Mouse (Mus musculus) spleen, embryonic (tissue): Measurements from ENCODE around the gene Exosc6.
"Not testable (repeated sequence)": the region's sequence is repeated elsewhere in the genome, so short reads cannot be mapped to it uniquely, and the experiment has no call there.

Source experiments
- CTCF ChIA-PET: fragments of 350-600 bp; sonication (Branson Sonifier 250); formaldehyde crosslinking; loops from one replicate; lab custom pipeline; 2022; lab: Charles Lee

Gene Exosc6

DNA sequence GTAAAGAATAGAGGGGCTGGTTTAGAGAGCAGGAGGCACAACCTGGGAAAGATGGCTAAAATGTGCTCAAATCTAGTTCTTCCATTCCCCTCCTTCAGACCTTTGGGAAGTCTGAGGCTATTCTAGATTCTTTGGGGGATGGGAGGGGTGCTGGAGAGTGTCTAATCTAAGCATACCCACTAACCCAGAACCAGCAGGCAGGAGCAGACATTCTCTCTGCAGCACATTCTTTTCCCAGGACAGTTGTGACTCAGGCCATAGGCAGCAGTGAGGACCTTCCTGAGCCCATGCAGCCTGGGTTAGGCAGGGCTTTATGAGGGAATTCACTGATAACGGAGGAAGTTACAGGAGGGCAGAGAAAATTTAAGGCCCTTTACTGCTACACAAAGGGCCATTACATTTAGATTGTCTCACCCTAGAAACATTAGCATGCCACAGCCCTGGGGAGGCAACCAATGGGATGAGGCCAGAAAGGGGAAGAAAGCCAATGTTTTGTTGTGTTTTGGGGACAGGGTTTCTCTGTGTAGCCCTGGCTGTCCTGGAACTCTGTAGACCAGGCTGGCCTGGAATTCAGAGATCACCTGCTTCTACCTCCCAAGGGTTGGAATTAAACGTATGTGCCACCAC lies 2.9 kb downstream of the Exosc6 start:
- CTCF ChIA-PET = no interaction called here

GRCm38 (mm10) chr8:111061688-111062071 lies 5.5 kb downstream of the Exosc6 start:
- CTCF ChIA-PET = interaction anchor here (0.7 kb wide), 1 partner anchor 171 kb away, joined by 3 read pairs; no protein-coding TSS in a partner anchor

DNA sequence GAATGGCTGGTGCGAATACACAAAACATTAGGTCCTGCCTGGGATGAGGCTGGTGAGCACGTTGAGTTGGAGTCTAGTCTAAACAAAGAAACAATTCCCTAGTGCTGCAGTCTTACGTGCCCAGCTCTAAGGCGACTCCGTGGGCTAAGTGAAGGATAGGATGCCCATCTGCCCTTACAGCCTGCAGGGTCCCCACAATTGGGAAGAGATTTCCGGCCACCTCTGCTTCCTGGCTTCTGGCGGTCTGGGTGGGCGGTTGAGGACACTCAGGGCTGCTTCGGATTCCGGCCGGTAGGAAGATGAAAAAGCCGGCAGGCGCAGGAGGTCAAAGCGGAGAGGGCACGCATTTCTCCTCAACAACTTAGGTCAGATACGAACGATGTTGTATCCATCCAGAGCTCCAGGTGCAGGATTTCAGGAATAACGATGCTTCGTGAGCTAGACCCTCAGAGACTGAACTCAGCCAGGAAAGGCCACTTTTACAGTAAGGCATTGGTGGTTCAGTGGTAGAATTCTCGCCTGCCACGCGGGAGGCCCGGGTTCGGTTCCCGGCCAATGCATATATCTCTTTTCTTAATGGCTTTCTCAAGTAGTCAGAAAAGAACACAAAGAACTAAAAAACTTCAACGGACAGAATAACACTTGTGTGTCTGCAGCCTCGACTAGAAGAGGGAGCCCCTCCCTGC lies 6.1 kb downstream of the Exosc6 start:
- CTCF ChIA-PET = interaction anchor here (0.6 to 0.7 kb wide), 2 partner anchors 47 to 170 kb away, joined by 3 to 5 read pairs; no protein-coding TSS in a partner anchor

DNA sequence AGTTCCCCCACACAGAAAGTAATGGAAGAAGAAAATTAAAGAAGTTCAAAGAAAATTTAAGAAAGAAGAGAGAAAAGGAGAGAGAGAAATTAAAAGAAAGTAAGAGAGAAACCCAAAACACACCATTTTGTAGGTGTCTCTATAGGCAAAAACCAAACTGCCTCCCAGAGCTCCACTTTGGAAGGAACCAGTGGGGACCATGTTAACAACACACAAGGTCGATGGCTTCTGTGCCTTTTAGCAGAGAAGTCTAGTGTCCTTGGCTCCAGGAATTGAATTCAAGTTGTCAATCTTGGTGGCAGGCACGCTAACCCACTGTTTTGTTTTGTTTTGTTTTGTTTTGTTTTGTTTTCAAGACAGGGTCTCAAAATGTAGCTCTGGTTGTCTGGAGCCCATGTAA lies 6.8 kb downstream of the Exosc6 start:
- CTCF ChIA-PET = interaction anchor here (0.6 kb wide), 1 partner anchor 46 kb away, joined by 5 read pairs; no protein-coding TSS in a partner anchor

- CTCF ChIA-PET = no interaction called here
These were observed 10.2 kb downstream of the Exosc6 start for GRCm38 (mm10) chr8:111066308-111066707.

DNA sequence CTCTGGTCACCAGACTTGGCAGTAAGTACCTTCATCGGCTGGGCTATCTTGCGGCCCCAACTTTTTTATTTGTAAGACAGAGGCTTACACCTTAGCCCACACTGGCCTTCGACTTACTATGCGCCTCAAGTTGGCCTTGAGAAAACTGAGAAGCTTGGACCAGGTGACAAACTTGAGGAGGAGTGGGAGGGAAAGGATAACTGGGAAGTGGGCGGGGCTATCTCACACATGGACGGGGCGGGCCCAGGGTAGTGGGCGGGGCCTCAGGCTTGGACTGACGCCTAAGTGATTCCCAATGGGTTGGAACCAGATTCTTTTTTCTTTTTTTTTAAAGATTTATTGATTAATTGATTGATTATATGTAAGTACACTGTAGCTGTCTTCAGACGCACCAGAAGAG lies 11.3 kb downstream of the Exosc6 start:
- CTCF ChIA-PET = no interaction called here

DNA sequence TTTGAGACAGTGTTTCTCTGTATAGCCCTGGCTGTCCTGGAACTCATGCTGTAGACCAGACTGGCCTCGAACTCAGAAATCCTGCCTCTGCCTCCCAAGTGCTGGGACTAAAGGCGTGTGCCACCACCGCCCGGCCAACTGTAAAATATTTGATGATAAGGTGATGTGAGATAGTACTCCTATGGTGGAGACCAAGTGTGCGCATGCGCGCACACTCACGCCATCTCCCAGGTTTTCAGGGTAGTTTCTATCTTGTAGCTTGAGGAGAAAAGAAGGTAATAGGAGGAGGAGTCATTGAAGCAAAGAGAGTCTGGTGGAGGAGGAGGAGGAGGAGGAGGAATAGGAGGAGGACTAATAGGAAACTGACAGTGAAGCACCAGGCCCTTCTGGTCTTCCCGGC lies 12.5 kb downstream of the Exosc6 start:
- CTCF ChIA-PET = not testable (repeated sequence)

DNA sequence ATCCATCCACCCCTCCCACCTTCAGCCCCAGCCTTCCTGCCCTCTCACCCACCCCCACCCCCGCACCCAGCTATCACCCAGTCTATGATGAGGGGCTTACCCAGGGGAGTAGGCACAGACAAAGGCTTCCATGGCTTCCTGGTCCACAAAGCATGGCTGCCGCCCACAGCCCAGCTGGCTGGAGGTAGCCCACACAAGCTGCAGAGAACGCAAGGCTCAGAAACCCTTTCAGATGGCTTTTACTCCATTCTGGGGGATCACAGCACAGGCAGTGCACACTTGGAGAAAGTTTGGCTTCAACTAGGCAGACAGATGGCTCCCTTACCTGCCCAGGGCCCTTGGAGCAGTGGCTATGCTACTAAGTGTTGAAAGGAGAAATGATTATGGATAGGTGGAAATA lies 19.8 kb downstream of the Exosc6 start:
- CTCF ChIA-PET = interaction anchor here (1.0 kb wide), 1 partner anchor 338 kb away, joined by 3 read pairs; no protein-coding TSS in a partner anchor

- CTCF ChIA-PET = interaction anchor here (0.5 kb wide), 1 partner anchor 16 kb away, joined by 7 read pairs; no protein-coding TSS in a partner anchor
These were observed 23.3 kb downstream of the Exosc6 start for GRCm38 (mm10) chr8:111079461-111079860.

DNA sequence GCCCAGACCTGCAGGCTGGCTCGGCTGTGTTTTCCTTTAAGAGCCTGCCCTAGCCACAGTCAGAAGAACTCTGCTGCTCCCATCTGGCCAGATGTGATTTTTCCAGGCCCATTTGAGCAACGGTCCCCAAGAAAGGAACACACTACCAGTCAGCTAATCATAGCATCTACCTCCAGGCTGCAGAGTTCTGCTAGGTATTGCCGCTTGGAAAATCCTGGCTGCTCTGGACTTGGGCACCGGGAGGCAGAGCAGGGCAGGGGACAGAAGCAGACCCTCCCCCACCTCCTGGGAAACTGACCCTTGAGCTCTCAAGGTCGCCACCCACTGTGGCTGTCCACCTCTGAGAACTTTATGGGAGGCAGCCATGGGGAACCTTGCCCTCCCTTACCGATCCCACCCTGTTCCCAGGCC lies 23.7 kb downstream of the Exosc6 start:
- CTCF ChIA-PET = no interaction called here

GRCm38 (mm10) chr8:111081580-111082258 lies 25.6 kb downstream of the Exosc6 start:
- CTCF ChIA-PET = interaction anchor here (0.5 kb wide), 1 partner anchor 12 kb away, joined by 5 read pairs; no protein-coding TSS in a partner anchor

- CTCF ChIA-PET = not testable (repeated sequence)
These were observed 27.8 kb downstream of the Exosc6 start for GRCm38 (mm10) chr8:111083936-111084335.

DNA sequence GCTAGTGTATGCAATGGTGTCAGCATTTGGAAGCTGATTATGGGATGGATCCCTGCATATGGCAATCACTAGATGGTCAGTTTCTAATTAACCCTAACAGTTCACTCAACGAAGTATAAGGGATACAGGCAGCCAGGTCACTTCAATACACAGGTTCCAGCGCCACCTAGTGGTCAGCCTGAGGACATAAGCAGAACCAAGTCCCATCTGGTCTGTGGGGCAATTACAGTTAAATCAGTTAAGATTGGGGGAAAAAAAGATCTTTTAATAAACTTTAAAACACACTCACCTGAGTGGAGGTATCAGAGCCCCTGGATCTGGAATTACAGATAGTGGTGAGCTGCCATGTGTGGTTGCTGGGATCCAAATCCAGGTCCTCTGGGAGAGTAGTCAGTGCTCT lies 34.0 kb downstream of the Exosc6 start:
- CTCF ChIA-PET = no interaction called here

DNA sequence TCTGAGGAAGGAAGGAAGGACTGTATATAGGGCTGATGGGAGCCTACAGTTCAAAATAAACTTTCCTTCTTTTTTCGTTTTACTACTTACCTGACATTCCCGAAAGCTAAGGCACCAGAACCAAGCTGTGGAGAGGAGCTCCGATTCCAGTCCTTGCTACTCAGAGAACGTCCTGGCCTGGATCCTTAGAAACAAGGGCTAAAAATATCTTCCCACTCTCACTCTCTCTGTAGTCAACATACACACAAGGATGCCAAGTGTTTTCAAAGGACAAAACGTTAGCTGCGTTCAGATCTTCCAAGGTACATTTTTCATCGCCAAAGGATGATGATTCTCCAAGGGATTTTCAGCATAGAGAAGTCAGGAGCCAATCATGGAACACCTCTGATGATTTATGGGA lies 35.6 kb downstream of the Exosc6 start:
- CTCF ChIA-PET = no interaction called here

- CTCF ChIA-PET = not testable (repeated sequence)
These were observed 36.2 kb downstream of the Exosc6 start, which contains the start of gene Clec18a for GRCm38 (mm10) chr8:111092326-111092725. Gene Clec18a, minus strand, starts transcription at chr8:111092426.

DNA sequence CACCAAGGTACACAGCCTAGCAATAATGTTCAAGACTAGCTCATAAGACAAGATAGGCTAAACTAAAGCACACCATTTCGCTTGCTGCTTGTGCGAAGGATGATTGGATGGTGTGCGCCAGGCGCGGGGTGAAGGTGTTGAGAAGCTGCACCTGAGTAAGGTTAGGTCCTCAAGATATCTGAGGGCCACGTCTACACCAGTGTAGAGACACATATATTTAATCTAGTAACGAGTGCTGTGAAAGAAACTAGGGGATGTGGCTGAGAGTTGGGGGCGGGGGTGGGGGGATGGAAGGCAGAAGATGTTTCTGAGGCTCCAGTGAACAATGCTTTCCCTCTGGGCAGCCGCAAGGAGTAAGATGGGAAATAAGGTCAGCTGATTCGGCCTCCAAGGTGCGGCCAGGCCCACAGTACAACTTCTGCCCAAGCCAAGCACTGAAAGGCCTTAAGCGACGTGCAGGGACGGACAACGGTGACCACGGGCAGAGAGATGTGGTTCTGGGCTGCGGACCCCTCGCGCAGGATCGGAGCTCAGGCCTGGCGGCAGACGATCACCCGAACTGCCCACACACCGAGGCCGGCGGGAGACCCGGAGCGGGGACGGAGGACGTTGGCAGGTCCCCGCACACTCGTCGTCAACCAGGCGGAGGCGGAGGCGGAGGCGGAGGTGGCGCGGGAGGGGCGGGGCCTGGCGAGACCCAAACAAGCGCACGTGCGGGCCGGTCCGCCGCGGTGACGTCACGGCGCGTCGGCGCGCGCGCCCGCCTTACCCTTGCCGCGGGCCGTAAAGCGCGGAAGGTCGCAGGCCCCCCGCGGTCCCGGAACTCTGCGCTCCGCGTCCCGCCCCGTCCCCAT lies 38.0 kb downstream of the Exosc6 start, which contains the start of gene Pdpr:
Gene Pdpr (plus strand): TSS at position 766 of the 854 bp plus-strand sequence.
- CTCF ChIA-PET = interaction anchor here (0.6 kb wide), 1 partner anchor 13 kb away, joined by 5 read pairs; no protein-coding TSS in a partner anchor

DNA sequence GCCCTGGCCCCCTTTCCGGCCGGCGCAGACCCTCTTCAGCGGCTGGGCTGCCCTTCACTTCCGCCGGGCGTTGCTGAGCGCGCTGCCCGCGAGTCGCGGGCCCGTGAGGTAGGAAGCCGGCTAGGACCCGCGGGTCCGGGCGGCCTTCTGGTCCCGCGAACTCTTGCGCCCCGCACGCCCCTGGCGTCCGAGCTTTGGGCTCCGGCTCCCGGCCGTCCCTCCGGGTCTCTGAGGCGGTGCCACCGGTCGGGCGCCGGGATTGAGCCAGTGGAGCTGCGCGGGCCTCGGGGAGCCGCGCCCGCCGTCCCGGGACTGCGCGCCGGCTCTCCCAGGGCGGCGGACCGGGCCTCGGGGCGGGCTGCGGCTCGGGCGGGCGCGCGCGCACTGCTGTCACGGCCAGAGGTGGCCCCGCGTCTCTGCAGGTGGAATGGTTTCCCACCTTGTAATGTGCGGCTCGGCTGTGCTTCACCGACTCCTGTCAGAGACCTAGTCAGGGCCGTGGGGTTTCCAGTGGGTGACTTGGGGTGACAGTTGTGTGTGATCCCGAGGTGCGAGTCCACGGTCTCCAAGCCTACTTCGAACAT lies 38.7 kb downstream of the Exosc6 start:
- CTCF ChIA-PET = not testable (repeated sequence)
